Comparison of ENCODE assay signal across 9 mouse cellular contexts in genomic region chr2:145785758-145786617, GRCm38 (mm10).
DNase-seq lines count a peak whose midpoint lies in the region; ATAC-seq lines count a peak whose summit lies in the region.
"Had no signal": no experiment of that assay in that cellular context is flagged by ENCODE, and none has a peak within 500 bp of the region (broad histone marks: within the 10 kb centered on the region; RNA-seq: fewer than 3 reads in every experiment).

No protein-coding gene starts in this region.

- peaks cover 33% of the 10 kb centered on the region for H3K4me1 ChIP-seq in embryonic facial prominence, embryonic 12.5 days
- H3K4me1 ChIP-seq in heart, embryonic 11.5 days (ENCODE audit: control insufficient read depth, insufficient read depth, low read length) = peaks cover 25% of the 10 kb centered on the region
- H3K4me1 ChIP-seq in liver, embryonic 15.5 days (replicated peaks) = peaks cover 4% of the 10 kb centered on the region; the same call in 1 of the 2 replicates
- H3K4me1 ChIP-seq in neural tube, embryonic 13.5 days (replicated peaks) = peaks cover 36% of the 10 kb centered on the region

- 0 out of 2 replicates have a peak, but pooled peaks have one; percentile 57 for ATAC-seq in embryonic facial prominence, embryonic 12.5 days (ENCODE audit: insufficient number of reproducible peaks, insufficient read depth, low FRiP score, low TSS enrichment)
- ATAC-seq in heart, embryonic 11.5 days (replicated peaks; ENCODE audit: insufficient number of reproducible peaks, low FRiP score, low TSS enrichment) = peak; percentile 62; the same call in 1 of the 2 replicates
- no peak; the same call in 1 of the 2 replicates for ATAC-seq in liver, embryonic 15.5 days (ENCODE audit: insufficient read depth)
- peak; percentile 73 for ATAC-seq in neural tube, embryonic 13.5 days (ENCODE audit: low read depth)

- H3K27me3 ChIP-seq in embryonic facial prominence, embryonic 12.5 days = no peaks in the 10 kb centered on the region
- H3K27me3 ChIP-seq in heart, embryonic 11.5 days (ENCODE audit: control insufficient read depth, insufficient read depth, low read length) = no peaks in the 10 kb centered on the region
- H3K27me3 ChIP-seq in liver, embryonic 15.5 days = no peaks in the 10 kb centered on the region; the same call in 1 of the 2 replicates
- no peaks in the 10 kb centered on the region for H3K27me3 ChIP-seq in neural tube, embryonic 13.5 days

- peak overlapping the region; percentile 40 for H3K9ac ChIP-seq in embryonic facial prominence, embryonic 12.5 days
- peak overlapping the region; percentile 76 for H3K9ac ChIP-seq in heart, embryonic 11.5 days (ENCODE audit: low read depth, low read length)
- no peak overlapping the region; the same call in 1 of the 2 replicates for H3K9ac ChIP-seq in liver, embryonic 15.5 days
- peak overlapping the region; percentile 64 for H3K9ac ChIP-seq in neural tube, embryonic 13.5 days

- H3K4me2 ChIP-seq in embryonic facial prominence, embryonic 12.5 days (replicated peaks) = peak overlapping the region; percentile 55
- H3K4me2 ChIP-seq in heart, embryonic 11.5 days = peak overlapping the region; percentile 72
- peak overlapping the region; percentile 54 for H3K4me2 ChIP-seq in liver, embryonic 15.5 days
- H3K4me2 ChIP-seq in neural tube, embryonic 13.5 days = peak overlapping the region; percentile 64

- no peaks in the 10 kb centered on the region for H3K36me3 ChIP-seq in embryonic facial prominence, embryonic 12.5 days
- no peaks in the 10 kb centered on the region for H3K36me3 ChIP-seq in heart, embryonic 11.5 days (ENCODE audit: control insufficient read depth, insufficient read depth, low read length)
- H3K36me3 ChIP-seq in liver, embryonic 15.5 days (replicated peaks) = no peaks in the 10 kb centered on the region
- no peaks in the 10 kb centered on the region for H3K36me3 ChIP-seq in neural tube, embryonic 13.5 days
- H3K36me3 ChIP-seq: G1E had no signal

- 1% methylated on average over 18 of the region's 18 CpGs for WGBS in embryonic facial prominence, embryonic 12.5 days
- under 1% methylated on average over 18 of the region's 18 CpGs for WGBS in heart, embryonic 11.5 days (ENCODE audit: insufficient replicate concordance)
- WGBS in liver, embryonic 15.5 days (ENCODE audit: insufficient replicate concordance) = 3% methylated on average over 18 of the region's 18 CpGs
- 1% methylated on average over 18 of the region's 18 CpGs for WGBS in neural tube, embryonic 13.5 days

- H3K9me3 ChIP-seq in embryonic facial prominence, embryonic 12.5 days = no peaks in the 10 kb centered on the region
- H3K9me3 ChIP-seq in heart, embryonic 11.5 days (replicated peaks; ENCODE audit: control insufficient read depth, low read length) = no peaks in the 10 kb centered on the region
- H3K9me3 ChIP-seq in liver, embryonic 15.5 days (replicated peaks) = no peaks in the 10 kb centered on the region
- no peaks in the 10 kb centered on the region for H3K9me3 ChIP-seq in neural tube, embryonic 13.5 days

- DNase-seq in layer of hippocampus, adult 11-12 months (ENCODE audit: low spot score) = peak; percentile 33
- no peak for DNase-seq in layer of hippocampus, adult 9-10 months (ENCODE audit: low spot score)
- DNase-seq in kidney, adult 9 months = peak; percentile 86
- no peak for DNase-seq in spleen, postnatal 4 days (ENCODE audit: low spot score in 2 of 2)

- peak overlapping the region; percentile 29 for H3K4me3 ChIP-seq in embryonic facial prominence, embryonic 12.5 days
- H3K4me3 ChIP-seq in heart, embryonic 11.5 days (ENCODE audit: low read depth, low read length) = peak overlapping the region; percentile 53
- H3K4me3 ChIP-seq in liver, embryonic 15.5 days (replicated peaks) = peak overlapping the region; percentile 18
- peak overlapping the region; percentile 36 for H3K4me3 ChIP-seq in neural tube, embryonic 13.5 days

- H3K27ac ChIP-seq in embryonic facial prominence, embryonic 12.5 days = peak overlapping the region; percentile 86
- peak overlapping the region; percentile 92 for H3K27ac ChIP-seq in heart, embryonic 11.5 days (ENCODE audit: low read depth, low read length)
- 0 out of 2 replicates have a peak overlapping the region, but pooled peaks have one; percentile 14 for H3K27ac ChIP-seq in liver, embryonic 15.5 days (replicated peaks)
- peak overlapping the region; percentile 78 for H3K27ac ChIP-seq in neural tube, embryonic 13.5 days (replicated peaks)

Comparison
In these comparisons a context has a peak if more than half of its experiments do, and no peak if none do; other contexts are left out.
1. DNase-seq: peak in layer of hippocampus, adult 11-12 months (single experiment) and kidney, adult 9 months (single experiment); none in layer of hippocampus, adult 9-10 months (single experiment) and spleen, postnatal 4 days (0 of 2).
2. H3K27ac ChIP-seq: peak in every context shown above with its lines; median percentile 92 in heart, embryonic 11.5 days; 86 in embryonic facial prominence, embryonic 12.5 days; 78 in neural tube, embryonic 13.5 days; 14 in liver, embryonic 15.5 days.
3. Peak in every context shown above with its lines, with median percentiles within 50 percentile points of each other: H3K4me2 ChIP-seq and H3K4me3 ChIP-seq.